Mouse (Mus musculus) frontal cortex, adult (tissue): ENCODE results near the gene Npb.
"Not testable (repeated sequence)": the region's sequence is repeated elsewhere in the genome, so short reads cannot be mapped to it uniquely, and the experiment has no call there.

ENCODE experiments used
- ATAC-seq: cut with Nextera tagmentation; 2 replicates; pipeline ENCODE4 v1.9.2; 2017; ENCODE audit warnings: mild to moderate bottlenecking, moderate library complexity, mixed read lengths; ENCODE audit not compliant: low TSS enrichment

Gene Npb

GRCm38 (mm10) chr11:120608241-120609034, at the start of gene Npb:
Npb (plus strand) TSS chr11:120608477.
- ATAC-seq: no peak

- ATAC-seq: not testable (repeated sequence)
These were observed 49.4 kb upstream of the Npb start for GRCm38 (mm10) chr11:120558843-120559242.

GRCm38 (mm10) chr11:120560952-120561728, 47.1 kb upstream of the Npb start:
- ATAC-seq: no peak

GRCm38 (mm10) chr11:120562949-120563348, 45.3 kb upstream of the Npb start:
- ATAC-seq: no peak

- ATAC-seq: no peak; the same call in 1 of the 2 replicates
These were observed 43.2 kb upstream of the Npb start for GRCm38 (mm10) chr11:120565114-120565513.

GRCm38 (mm10) chr11:120568324-120568723, 40.0 kb upstream of the Npb start:
- no peak for ATAC-seq

GRCm38 (mm10) chr11:120571122-120571521, 37.2 kb upstream of the Npb start:
- ATAC-seq: no peak

- ATAC-seq: no peak
These were observed 36.4 kb upstream of the Npb start for GRCm38 (mm10) chr11:120571754-120572416.

GRCm38 (mm10) chr11:120572417-120572751, 35.9 kb upstream of the Npb start:
- peak; percentile 21; the same call in 1 of the 2 replicates for ATAC-seq

- peak; percentile 92 for ATAC-seq
These were observed 35.3 kb upstream of the Npb start, which contains the start of gene P4hb for GRCm38 (mm10) chr11:120572752-120573584. P4hb (minus strand) TSS chr11:120573253.

GRCm38 (mm10) chr11:120573585-120574277, 34.5 kb upstream of the Npb start:
- ATAC-seq: peak; percentile 7; the same call in 1 of the 2 replicates

- ATAC-seq: no peak
These were observed 34.0 kb upstream of the Npb start for GRCm38 (mm10) chr11:120574278-120574600.

- no peak for ATAC-seq
These were observed 33.2 kb upstream of the Npb start for GRCm38 (mm10) chr11:120575046-120575445.

GRCm38 (mm10) chr11:120575940-120576339, 32.3 kb upstream of the Npb start:
- ATAC-seq: no peak

GRCm38 (mm10) chr11:120576365-120576981, 31.8 kb upstream of the Npb start:
- no peak for ATAC-seq

GRCm38 (mm10) chr11:120577211-120578023, 30.9 kb upstream of the Npb start:
- no peak for ATAC-seq

- no peak for ATAC-seq
These were observed 30.1 kb upstream of the Npb start for GRCm38 (mm10) chr11:120578024-120578693.

- no peak for ATAC-seq
These were observed 29.5 kb upstream of the Npb start for GRCm38 (mm10) chr11:120578694-120579243.
